Mouse (Mus musculus): ENCODE data around the gene Slc27a1. TPM values are rescaled to one million over a fixed set of nuclear protein-coding genes. Genes with fewer than 3 reads are reported as not detected.

Slc27a1 gene
- polyA plus RNA-seq, 1 experiment from 2014 or later, result 48.4 TPM

DNA sequence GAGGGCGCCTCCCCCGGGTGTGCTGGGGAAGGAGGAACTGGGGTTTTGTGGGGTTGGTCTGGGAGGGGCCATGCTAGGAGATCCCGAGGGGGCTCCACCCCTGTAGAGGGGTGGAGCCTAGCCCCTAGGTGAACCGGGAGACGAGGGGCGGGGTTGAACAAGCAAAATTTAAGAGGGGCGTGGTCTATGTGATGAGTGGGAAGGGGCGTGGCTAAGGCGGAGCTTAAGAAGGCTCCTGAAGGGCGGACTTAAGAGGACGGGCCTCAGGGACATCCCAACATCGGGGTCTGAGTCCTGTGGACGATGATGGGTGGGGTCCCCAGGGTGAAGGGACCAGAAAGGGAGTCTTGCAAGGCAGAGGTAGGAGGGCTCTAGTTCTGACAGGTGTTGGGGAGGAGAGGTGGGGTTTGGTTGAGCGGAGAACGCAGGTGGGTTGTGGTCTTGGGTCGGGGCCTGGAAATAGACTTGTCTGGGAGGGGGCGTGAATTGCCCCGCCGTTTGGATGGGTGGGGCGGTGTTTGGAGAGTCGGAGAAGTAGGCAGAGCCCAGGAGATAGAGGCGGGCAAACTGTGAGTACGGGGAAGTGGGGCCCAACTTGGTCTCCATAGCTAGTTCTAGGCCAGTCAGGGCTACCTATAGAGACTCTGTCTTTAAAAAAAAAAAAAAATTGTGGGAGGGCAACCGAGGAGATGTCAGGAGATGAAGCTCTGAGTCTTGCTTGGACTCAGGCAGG lies 9.6 kb upstream of the Slc27a1 start:
- peak overlapping the region; percentile 33 for H3K4me3 ChIP-seq
- no peaks in the 10 kb centered on the region for H3K36me3 ChIP-seq
- H3K27me3 ChIP-seq, result peaks cover 81% of the 10 kb centered on the region
- WGBS, result 2% methylated on average over 23 of the region's 24 CpGs
- H3K9me3 ChIP-seq, result no peaks in the 10 kb centered on the region
- no peak overlapping the region for H3K9ac ChIP-seq
- ATAC-seq (ENCODE audit: insufficient number of reproducible peaks, insufficient read depth, low FRiP score, low TSS enrichment), result no peak
- peaks cover 7% of the 10 kb centered on the region; the same call in 1 of the 2 replicates for H3K4me1 ChIP-seq
- peak overlapping the region; percentile 50 for H3K4me2 ChIP-seq (replicated peaks)
- no peak overlapping the region for H3K27ac ChIP-seq

- H3K4me3 ChIP-seq, result no peak overlapping the region
- no peak for ATAC-seq (ENCODE audit: insufficient number of reproducible peaks, insufficient read depth, low FRiP score, low TSS enrichment)
- H3K36me3 ChIP-seq, result no peaks in the 10 kb centered on the region
- no peaks in the 10 kb centered on the region for H3K9me3 ChIP-seq
- 80% methylated on average over 3 of the region's 3 CpGs for WGBS
- H3K9ac ChIP-seq, result no peak overlapping the region
- no peak overlapping the region for H3K4me2 ChIP-seq (replicated peaks)
- H3K27me3 ChIP-seq, result peaks cover 83% of the 10 kb centered on the region
- peaks cover 7% of the 10 kb centered on the region; the same call in 1 of the 2 replicates for H3K4me1 ChIP-seq
- no peak overlapping the region for H3K27ac ChIP-seq
Measured at GRCm38 (mm10) chr8:71560071-71560470, 8.6 kb upstream of the Slc27a1 start.

- Histone ChIP-seq H3K9ac (no peak overlapping the region), H3K27me3 (peaks cover 82% of the 10 kb centered on the region), H3K27ac (no peak overlapping the region), H3K9me3 (no peaks in the 10 kb centered on the region), H3K36me3 (no peaks in the 10 kb centered on the region), H3K4me2 (replicated peaks) (no peak overlapping the region), H3K4me1 (peaks cover 7% of the 10 kb centered on the region; the same call in 1 of the 2 replicates), H3K4me3 (no peak overlapping the region)
- ATAC-seq (ENCODE audit: insufficient number of reproducible peaks, insufficient read depth, low FRiP score, low TSS enrichment), result no peak
- 81% methylated on average over 5 of the region's 5 CpGs for WGBS
Measured at GRCm38 (mm10) chr8:71560765-71561164, 7.9 kb upstream of the Slc27a1 start.

DNA sequence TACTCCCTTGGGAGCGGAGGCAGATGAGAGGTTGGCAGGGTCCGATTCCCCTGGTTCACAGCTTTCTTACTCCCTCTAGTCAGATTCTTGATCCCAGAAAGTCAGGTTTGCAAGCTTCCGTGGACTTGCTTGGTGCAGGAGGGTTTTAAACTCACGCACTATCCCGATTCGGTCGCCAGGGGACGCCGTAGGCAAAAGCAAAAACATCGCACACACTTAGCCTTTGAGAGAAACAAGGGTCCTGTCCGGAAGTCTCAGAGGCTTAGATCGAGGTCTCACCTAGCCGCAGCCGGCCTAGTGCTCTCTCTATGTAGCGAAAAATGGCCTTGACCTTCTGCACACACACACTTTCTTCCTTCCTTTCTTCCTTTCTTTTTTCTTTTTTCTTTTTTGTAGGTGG lies 7.3 kb upstream of the Slc27a1 start:
- Histone ChIP-seq H3K27ac (no peak overlapping the region), H3K4me2 (replicated peaks) (no peak overlapping the region), H3K4me1 (peaks cover 7% of the 10 kb centered on the region; the same call in 1 of the 2 replicates), H3K36me3 (no peaks in the 10 kb centered on the region), H3K27me3 (peaks cover 76% of the 10 kb centered on the region), H3K4me3 (no peak overlapping the region), H3K9me3 (no peaks in the 10 kb centered on the region), H3K9ac (no peak overlapping the region)
- 2% methylated on average over 15 of the region's 15 CpGs for WGBS
- no peak for ATAC-seq (ENCODE audit: insufficient number of reproducible peaks, insufficient read depth, low FRiP score, low TSS enrichment)

DNA sequence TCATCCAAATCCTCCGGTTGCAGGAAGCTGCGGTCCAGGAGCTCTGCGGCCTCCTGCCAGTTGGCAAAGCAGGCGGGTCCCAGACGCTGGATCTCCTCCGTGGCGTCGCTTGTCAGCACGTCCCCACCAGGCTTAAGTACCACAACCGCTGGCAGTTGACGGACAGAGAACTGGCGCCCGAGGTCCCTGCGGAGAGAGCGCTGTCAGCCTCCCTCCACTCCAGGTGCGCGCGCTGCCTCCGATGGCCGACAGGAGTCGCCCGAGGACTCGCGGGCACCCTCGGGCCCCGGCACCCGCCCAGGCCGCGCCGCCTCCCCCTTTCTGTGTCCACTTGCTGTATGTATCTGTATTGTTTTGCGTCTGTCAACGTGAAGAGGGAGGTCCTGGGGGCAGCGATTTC lies 5.9 kb upstream of the Slc27a1 start:
- under 1% methylated on average over 33 of the region's 33 CpGs for WGBS
- Histone ChIP-seq H3K36me3 (no peaks in the 10 kb centered on the region), H3K9ac (0 out of 2 replicates have a peak overlapping the region, but pooled peaks have one; percentile 10), H3K27ac (no peak overlapping the region), H3K4me3 (peak overlapping the region; percentile 23), H3K4me2 (replicated peaks) (peak overlapping the region; percentile 46), H3K9me3 (no peaks in the 10 kb centered on the region), H3K27me3 (peaks cover 70% of the 10 kb centered on the region), H3K4me1 (peaks cover 7% of the 10 kb centered on the region; the same call in 1 of the 2 replicates)
- no peak for ATAC-seq (ENCODE audit: insufficient number of reproducible peaks, insufficient read depth, low FRiP score, low TSS enrichment)

DNA sequence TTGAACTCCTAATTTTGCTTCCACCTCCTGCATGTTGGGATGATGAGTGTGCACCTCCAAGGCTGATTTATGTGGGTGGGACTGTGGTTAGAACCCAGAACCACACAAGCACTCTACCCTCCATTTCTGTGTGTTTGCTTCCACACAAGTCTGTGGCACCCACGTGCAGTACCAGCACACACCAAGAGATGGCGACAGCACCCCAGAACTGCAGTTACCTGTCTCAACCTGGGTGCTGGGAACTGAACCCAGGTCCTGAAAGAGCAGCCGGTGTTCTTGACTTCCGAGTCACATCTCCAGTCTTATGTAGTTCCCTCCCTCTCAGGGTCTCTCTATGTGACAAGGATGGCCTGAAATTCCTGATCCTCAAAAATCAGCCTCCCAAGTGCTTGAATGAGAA lies 4.7 kb upstream of the Slc27a1 start:
- H3K27ac ChIP-seq, result no peak overlapping the region
- H3K9ac ChIP-seq, result no peak overlapping the region
- H3K36me3 ChIP-seq, result no peaks in the 10 kb centered on the region
- H3K4me3 ChIP-seq, result no peak overlapping the region
- H3K4me2 ChIP-seq (replicated peaks), result no peak overlapping the region
- peaks cover 70% of the 10 kb centered on the region for H3K27me3 ChIP-seq
- ATAC-seq (ENCODE audit: insufficient number of reproducible peaks, insufficient read depth, low FRiP score, low TSS enrichment), result no peak
- 90% methylated on average over 4 of the region's 4 CpGs for WGBS
- no peaks in the 10 kb centered on the region for H3K9me3 ChIP-seq
- H3K4me1 ChIP-seq, result peaks cover 6% of the 10 kb centered on the region; the same call in 1 of the 2 replicates

DNA sequence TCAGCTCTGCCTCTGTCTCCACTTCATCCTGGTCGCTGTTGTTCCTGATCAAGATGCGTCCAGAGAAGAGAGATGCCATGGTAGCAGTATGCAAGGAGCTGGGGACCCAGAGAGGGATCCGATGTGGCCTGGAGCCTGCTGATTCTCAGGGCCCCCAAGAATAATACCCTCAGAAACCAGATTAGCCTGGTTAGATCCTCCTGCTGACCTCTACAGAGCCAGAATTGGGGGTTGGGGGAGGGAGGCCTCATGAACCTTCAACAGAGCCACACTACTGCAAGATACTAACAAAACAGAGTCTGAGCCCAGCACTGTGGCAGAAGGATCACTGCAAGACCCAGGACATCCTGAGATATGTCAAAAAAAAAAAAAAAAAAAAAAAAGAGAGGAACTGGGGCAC lies 2.2 kb upstream of the Slc27a1 start, which contains the start of gene Nxnl1:
TSS of gene Nxnl1 (minus strand) at position 101 of the 400 bp plus-strand sequence.
- WGBS, result 56% methylated on average over 3 of the region's 3 CpGs
- Histone ChIP-seq H3K4me3 (no peak within 1 kb of the TSS), H3K9me3 (no peaks in the 10 kb centered on the region), H3K36me3 (no peaks in the 10 kb centered on the region), H3K4me2 (replicated peaks) (no peak within 1 kb of the TSS), H3K27me3 (peaks cover 51% of the 10 kb centered on the region), H3K4me1 (peaks cover 15% of the 10 kb centered on the region; the same call in 1 of the 2 replicates), H3K27ac (no peak within 1 kb of the TSS), H3K9ac (no peak within 1 kb of the TSS)
- no peak for ATAC-seq (ENCODE audit: insufficient number of reproducible peaks, insufficient read depth, low FRiP score, low TSS enrichment)

DNA sequence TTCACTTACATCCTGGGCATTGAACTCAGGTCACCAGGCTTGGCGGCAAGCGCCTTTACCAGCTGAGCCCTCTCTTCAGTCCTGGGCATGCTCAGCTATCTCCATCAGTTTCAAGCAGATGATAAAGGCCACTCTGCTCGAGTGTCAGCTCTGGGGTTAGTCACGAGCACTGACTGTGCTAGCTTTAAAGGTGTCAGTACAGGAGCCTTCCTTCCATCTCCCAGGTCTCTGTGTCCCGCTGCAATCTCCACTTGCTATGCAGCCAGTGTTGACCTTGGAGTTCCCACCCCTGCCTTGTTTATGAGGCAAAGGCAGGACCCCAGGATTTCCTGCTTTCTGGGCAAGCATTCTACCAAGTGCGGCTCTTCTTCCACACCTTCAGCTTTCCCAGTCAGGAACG lies 1.1 kb upstream of the Slc27a1 start:
- H3K4me2 ChIP-seq (replicated peaks), result no peak overlapping the region
- peaks cover 16% of the 10 kb centered on the region; the same call in 1 of the 2 replicates for H3K4me1 ChIP-seq
- H3K9me3 ChIP-seq, result no peaks in the 10 kb centered on the region
- no peak overlapping the region for H3K4me3 ChIP-seq
- ATAC-seq (ENCODE audit: insufficient number of reproducible peaks, insufficient read depth, low FRiP score, low TSS enrichment), result no peak
- H3K36me3 ChIP-seq, result no peaks in the 10 kb centered on the region
- H3K9ac ChIP-seq, result no peak overlapping the region
- H3K27ac ChIP-seq, result no peak overlapping the region
- peaks cover 40% of the 10 kb centered on the region for H3K27me3 ChIP-seq
- WGBS, result 69% methylated on average over 7 of the region's 7 CpGs

DNA sequence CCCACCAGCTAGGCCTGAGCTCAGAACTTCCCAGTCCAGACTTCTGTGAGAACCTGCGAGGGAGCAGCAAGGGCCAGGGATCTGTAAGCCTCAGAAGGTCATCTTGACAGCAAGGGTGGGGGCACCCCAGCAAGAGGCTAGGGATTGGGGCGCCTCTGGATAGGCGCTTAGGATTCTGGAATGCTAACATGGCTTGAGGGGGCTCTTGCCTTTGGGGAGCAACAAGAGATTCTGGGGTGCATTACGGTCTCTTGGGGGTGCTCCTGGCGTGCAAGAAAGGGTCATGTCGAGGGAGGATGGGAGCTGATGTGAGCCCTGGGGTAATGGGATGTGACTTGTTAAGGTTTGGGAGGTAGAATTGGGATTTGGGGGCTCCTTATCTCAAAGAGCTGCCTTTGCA lies 259 bp downstream of the Slc27a1 start:
- Histone ChIP-seq H3K4me3 (peak overlapping the region; percentile 60), H3K9me3 (no peaks in the 10 kb centered on the region), H3K27me3 (peaks cover 34% of the 10 kb centered on the region), H3K4me2 (replicated peaks) (peak overlapping the region; percentile 70), H3K36me3 (no peaks in the 10 kb centered on the region), H3K4me1 (peaks cover 19% of the 10 kb centered on the region; the same call in 1 of the 2 replicates), H3K27ac (no peak overlapping the region), H3K9ac (peak overlapping the region; percentile 46; the same call in 1 of the 2 replicates)
- 16% methylated on average over 6 of the region's 6 CpGs for WGBS
- ATAC-seq (ENCODE audit: insufficient number of reproducible peaks, insufficient read depth, low FRiP score, low TSS enrichment), result no peak

DNA sequence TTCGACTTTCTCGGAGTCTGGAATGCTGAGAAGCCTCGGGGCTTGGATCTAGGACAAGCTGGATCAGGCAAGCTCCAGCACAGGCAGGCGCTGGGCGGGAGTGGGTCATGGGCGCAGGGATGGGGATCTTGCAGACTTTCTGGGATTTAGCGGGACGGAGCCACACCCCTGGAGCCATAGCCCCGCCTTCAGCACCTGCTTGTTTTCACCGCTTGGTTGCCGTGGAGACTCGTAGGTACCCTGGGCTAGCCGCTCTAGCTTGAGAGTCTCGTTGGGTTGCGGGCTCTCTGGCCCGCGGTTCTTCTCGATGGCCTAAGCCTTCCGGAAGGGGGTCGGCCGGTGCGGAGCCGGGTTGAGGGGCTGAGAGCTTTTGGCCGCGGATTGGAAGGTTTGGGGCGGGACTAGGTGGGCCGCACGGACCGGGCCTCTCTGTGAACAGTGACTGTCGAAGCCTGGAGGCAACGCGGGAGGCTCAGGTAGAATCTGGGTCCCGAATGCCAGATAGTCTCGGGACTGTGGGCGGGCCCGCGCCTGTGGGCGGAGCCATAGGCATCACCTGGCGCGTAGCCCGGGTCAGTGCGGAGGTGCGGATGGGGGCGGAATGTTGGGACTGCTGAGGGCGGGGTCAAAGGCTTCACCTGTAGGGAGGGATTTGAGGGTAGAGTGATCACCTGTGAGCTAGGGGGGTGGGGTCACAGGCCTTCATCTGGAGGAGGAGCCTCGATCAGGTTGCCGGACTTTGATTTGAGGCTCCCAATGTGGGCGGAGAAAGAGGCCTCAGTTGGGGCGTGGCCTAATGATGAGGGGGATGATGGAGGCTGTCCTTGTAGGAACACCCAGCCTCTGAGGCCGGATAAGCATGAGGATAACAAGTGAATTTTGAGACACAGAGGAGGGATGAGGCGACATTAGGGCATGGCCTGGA lies 946 bp downstream of the Slc27a1 start:
- Histone ChIP-seq H3K9me3 (no peaks in the 10 kb centered on the region), H3K9ac (peak overlapping the region; percentile 62), H3K4me1 (peaks cover 19% of the 10 kb centered on the region; the same call in 1 of the 2 replicates), H3K4me3 (peak overlapping the region; percentile 60), H3K4me2 (replicated peaks) (peak overlapping the region; percentile 70), H3K36me3 (no peaks in the 10 kb centered on the region), H3K27ac (peak overlapping the region; percentile 76), H3K27me3 (peaks cover 32% of the 10 kb centered on the region)
- ATAC-seq (ENCODE audit: insufficient number of reproducible peaks, insufficient read depth, low FRiP score, low TSS enrichment), result peak; percentile 74
- WGBS, result under 1% methylated on average over 51 of the region's 51 CpGs

- under 1% methylated on average over 41 of the region's 41 CpGs for WGBS
- peak overlapping the region; percentile 60 for H3K4me3 ChIP-seq
- H3K9me3 ChIP-seq, result no peaks in the 10 kb centered on the region
- peak overlapping the region; percentile 62 for H3K9ac ChIP-seq
- H3K27me3 ChIP-seq, result peaks cover 29% of the 10 kb centered on the region
- H3K27ac ChIP-seq, result peak overlapping the region; percentile 76
- H3K4me2 ChIP-seq (replicated peaks), result peak overlapping the region; percentile 70
- ATAC-seq (ENCODE audit: insufficient number of reproducible peaks, insufficient read depth, low FRiP score, low TSS enrichment), result peak; percentile 89
- no peaks in the 10 kb centered on the region for H3K36me3 ChIP-seq
- H3K4me1 ChIP-seq, result peaks cover 19% of the 10 kb centered on the region; the same call in 1 of the 2 replicates
Measured at GRCm38 (mm10) chr8:71570291-71570954, 1.7 kb downstream of the Slc27a1 start.
